Mouse (Mus musculus): ENCODE results near the gene Ttc23l.

GRCm38 (mm10) chr15:10558465-10558864 is at the start of gene Ttc23l:
- no peak for TF ChIP-seq CTCF (IDR thresholded peaks at IDR 0.05; ENCODE audit: low read depth)
- no peak for TF ChIP-seq EP300 (IDR thresholded peaks at IDR 0.05; ENCODE audit: low read depth)
